Comparison of ENCODE assay signal across 8 mouse cellular contexts in genomic region chr6:128296750-128297393, GRCm38 (mm10). TPM values are rescaled to one million over a fixed set of nuclear protein-coding genes. Genes with fewer than 3 reads are reported as not detected.
DNase-seq lines count a peak whose midpoint lies in the region; ATAC-seq and TF ChIP-seq lines count a peak whose summit lies in the region.

No protein-coding gene starts in this region.

- H3K4me3 ChIP-seq in heart, postnatal 0 days (ENCODE audit: low read depth, low read length) = no peak overlapping the region
- H3K4me3 ChIP-seq in heart, embryonic 12.5 days = no peak overlapping the region
- no peak overlapping the region for H3K4me3 ChIP-seq in midbrain, embryonic 10.5 days
- no peak overlapping the region for H3K4me3 ChIP-seq in midbrain, embryonic 13.5 days (replicated peaks)
- no peak overlapping the region for H3K4me3 ChIP-seq in embryonic facial prominence, embryonic 10.5 days

- WGBS in heart, postnatal 0 days = 45% methylated on average over 11 of the region's 11 CpGs
- WGBS in heart, embryonic 12.5 days = 33% methylated on average over 11 of the region's 11 CpGs
- 45% methylated on average over 11 of the region's 11 CpGs for WGBS in midbrain, embryonic 10.5 days
- 40% methylated on average over 11 of the region's 11 CpGs for WGBS in midbrain, embryonic 13.5 days
- WGBS in embryonic facial prominence, embryonic 10.5 days = 21% methylated on average over 11 of the region's 11 CpGs

- H3K36me3 ChIP-seq in heart, postnatal 0 days (replicated peaks; ENCODE audit: control insufficient read depth, insufficient read depth, low read length) = no peaks in the 10 kb centered on the region
- H3K36me3 ChIP-seq in heart, embryonic 12.5 days = no peaks in the 10 kb centered on the region
- no peaks in the 10 kb centered on the region for H3K36me3 ChIP-seq in midbrain, embryonic 10.5 days
- H3K36me3 ChIP-seq in midbrain, embryonic 13.5 days = no peaks in the 10 kb centered on the region
- H3K36me3 ChIP-seq in embryonic facial prominence, embryonic 10.5 days (replicated peaks) = no peaks in the 10 kb centered on the region

- peaks cover 8% of the 10 kb centered on the region for H3K4me1 ChIP-seq in heart, postnatal 0 days (ENCODE audit: control insufficient read depth, insufficient read depth)
- H3K4me1 ChIP-seq in heart, embryonic 12.5 days (replicated peaks) = peaks cover 40% of the 10 kb centered on the region
- H3K4me1 ChIP-seq in midbrain, embryonic 10.5 days = peaks cover 33% of the 10 kb centered on the region
- H3K4me1 ChIP-seq in midbrain, embryonic 13.5 days (replicated peaks) = peaks cover 19% of the 10 kb centered on the region
- H3K4me1 ChIP-seq in embryonic facial prominence, embryonic 10.5 days = peaks cover 49% of the 10 kb centered on the region

- DNase-seq in heart, postnatal 0 days (ENCODE audit: low spot score) = no peak
- DNase-seq in midbrain, embryonic 10.5 days (ENCODE audit: low spot score) = no peak
- DNase-seq in embryonic facial prominence, embryonic 10.5 days (ENCODE audit: low spot score) = peak; percentile 45
- DNase-seq in ovary, adult 18-20 months (ENCODE audit: low spot score) = no peak
- no peak for DNase-seq in spleen, postnatal 4 days (ENCODE audit: low spot score in 2 of 2)
- no peak for DNase-seq in left cerebral cortex, adult 18-20 months (ENCODE audit: low spot score in 2 of 2)

- peak overlapping the region; percentile 69 for H3K27ac ChIP-seq in heart, postnatal 0 days (ENCODE audit: low read depth)
- no peak overlapping the region for H3K27ac ChIP-seq in heart, embryonic 12.5 days (ENCODE audit: poor library complexity, severe bottlenecking)
- H3K27ac ChIP-seq in midbrain, embryonic 10.5 days (replicated peaks) = 0 out of 2 replicates have a peak overlapping the region, but pooled peaks have one; percentile 43
- H3K27ac ChIP-seq in midbrain, embryonic 13.5 days = no peak overlapping the region
- peak overlapping the region; percentile 48 for H3K27ac ChIP-seq in embryonic facial prominence, embryonic 10.5 days (replicated peaks)

- no peaks in the 10 kb centered on the region for H3K9me3 ChIP-seq in heart, postnatal 0 days (replicated peaks; ENCODE audit: control insufficient read depth, low read length)
- no peaks in the 10 kb centered on the region for H3K9me3 ChIP-seq in heart, embryonic 12.5 days (replicated peaks)
- H3K9me3 ChIP-seq in midbrain, embryonic 10.5 days (replicated peaks) = no peaks in the 10 kb centered on the region
- H3K9me3 ChIP-seq in midbrain, embryonic 13.5 days = no peaks in the 10 kb centered on the region
- no peaks in the 10 kb centered on the region for H3K9me3 ChIP-seq in embryonic facial prominence, embryonic 10.5 days

- peaks cover 5% of the 10 kb centered on the region; the same call in 1 of the 2 replicates for H3K27me3 ChIP-seq in heart, postnatal 0 days (ENCODE audit: control insufficient read depth, insufficient read depth, low read length)
- H3K27me3 ChIP-seq in heart, embryonic 12.5 days (replicated peaks) = 0 out of 2 replicates have a peak, but pooled peaks cover 22% of the 10 kb centered on the region
- H3K27me3 ChIP-seq in midbrain, embryonic 10.5 days (ENCODE audit: low read depth, poor library complexity, severe bottlenecking) = peaks cover 58% of the 10 kb centered on the region
- H3K27me3 ChIP-seq in midbrain, embryonic 13.5 days = peaks cover 52% of the 10 kb centered on the region
- peaks cover 62% of the 10 kb centered on the region for H3K27me3 ChIP-seq in embryonic facial prominence, embryonic 10.5 days (replicated peaks; ENCODE audit: low read depth, poor library complexity, severe bottlenecking)

- no peak for ATAC-seq in heart, postnatal 0 days (ENCODE audit: insufficient read depth, low read depth)
- no peak for ATAC-seq in heart, embryonic 12.5 days (ENCODE audit: insufficient number of reproducible peaks, low FRiP score)
- no peak for ATAC-seq in midbrain, embryonic 13.5 days

- no peak; the same call in 1 of the 2 replicates for TF ChIP-seq EP300 in heart, postnatal 0 days (IDR thresholded peaks at IDR 0.05; ENCODE audit: low read depth)

- TF ChIP-seq CTCF in heart, postnatal 0 days (IDR thresholded peaks at IDR 0.05; ENCODE audit: low read depth) = no peak

- H3K4me2 ChIP-seq in heart, postnatal 0 days (ENCODE audit: low read depth, low read length) = peak overlapping the region; percentile 12; the same call in 1 of the 2 replicates
- no peak overlapping the region for H3K4me2 ChIP-seq in heart, embryonic 12.5 days
- no peak overlapping the region for H3K4me2 ChIP-seq in midbrain, embryonic 13.5 days (replicated peaks)

- H3K9ac ChIP-seq in heart, postnatal 0 days (replicated peaks; ENCODE audit: low read depth, low read length) = no peak overlapping the region
- no peak overlapping the region for H3K9ac ChIP-seq in heart, embryonic 12.5 days
- H3K9ac ChIP-seq in midbrain, embryonic 13.5 days (replicated peaks) = no peak overlapping the region

RNA-seq across cellular contexts. Expression of gene Tead4, which starts 3.8 kb away (rescaled TPM):
- 3.2 and 4.2 TPM in 2 replicates for total RNA-seq in heart, postnatal 0 days (2014; rRNA removed; ENCODE audit: low replicate concordance)
- 1.3 and 1.5 TPM in 2 replicates for polyA plus RNA-seq in heart, postnatal 0 days (2015; fragmentation: Nextera tagmentation; extraction: Ambion mirVana)
- polyA plus RNA-seq in heart, embryonic 12.5 days (2016; fragmentation: Nextera tagmentation; extraction: Ambion mirVana) = 3.3 and 4.0 TPM in 2 replicates
- 1.7 TPM in 2 replicates for polyA plus RNA-seq in midbrain, embryonic 10.5 days (2016; fragmentation: Nextera tagmentation; extraction: Ambion mirVana)
- 0.23 and 0.65 TPM in 2 replicates for polyA plus RNA-seq in midbrain, embryonic 13.5 days (2015; fragmentation: Nextera tagmentation; extraction: Ambion mirVana)
- 2.9 and 3.2 TPM in 2 replicates for polyA plus RNA-seq in embryonic facial prominence, embryonic 10.5 days (2016; fragmentation: Nextera tagmentation; extraction: Ambion mirVana)
- 1 to 10 TPM in 1 of 2 experiments, under 1 TPM in 1; 0.56 to 1.9 TPM for total RNA-seq in left cerebral cortex, adult 18-20 months (2021)

RNA-seq across cellular contexts. Expression of gene Tulp3, which starts 58.8 kb away (rescaled TPM):
- total RNA-seq in heart, postnatal 0 days (2014; rRNA removed; ENCODE audit: low replicate concordance) = 3.2 and 5.1 TPM in 2 replicates
- polyA plus RNA-seq in heart, postnatal 0 days (2015; fragmentation: Nextera tagmentation; extraction: Ambion mirVana) = 3.7 and 5.1 TPM in 2 replicates
- polyA plus RNA-seq in heart, embryonic 12.5 days (2016; fragmentation: Nextera tagmentation; extraction: Ambion mirVana) = 8.2 and 10.6 TPM in 2 replicates
- polyA plus RNA-seq in midbrain, embryonic 10.5 days (2016; fragmentation: Nextera tagmentation; extraction: Ambion mirVana) = 21.7 and 22.5 TPM in 2 replicates
- 17.8 and 19.6 TPM in 2 replicates for polyA plus RNA-seq in midbrain, embryonic 13.5 days (2015; fragmentation: Nextera tagmentation; extraction: Ambion mirVana)
- 22.2 and 23.4 TPM in 2 replicates for polyA plus RNA-seq in embryonic facial prominence, embryonic 10.5 days (2016; fragmentation: Nextera tagmentation; extraction: Ambion mirVana)
- 10 to 100 TPM; 15.4 to 18.6 TPM for total RNA-seq in left cerebral cortex, adult 18-20 months (2021)

Comparison
In these comparisons a context has a peak if more than half of its experiments do, and no peak if none do; other contexts are left out.
1. H3K27ac ChIP-seq: peak in heart, postnatal 0 days (single experiment), midbrain, embryonic 10.5 days (single experiment) and embryonic facial prominence, embryonic 10.5 days (single experiment); none in heart, embryonic 12.5 days (single experiment) and midbrain, embryonic 13.5 days (single experiment).